Mouse (Mus musculus) lung, adult 2 months (tissue): ENCODE data around the gene Ptbp1.

Experiments used
- CTCF ChIP-seq: fragments of 200-500 bp; IDR thresholded peaks from 2 replicates; pipeline ENCODE4 v1.5.1; 2011; ENCODE audit warnings: mild to moderate bottlenecking, low read length, control low read depth; ENCODE audit not compliant: insufficient read depth
- POLR2A ChIP-seq: fragments of 200-500 bp; IDR thresholded peaks from 2 replicates; pipeline ENCODE4 v1.6.1; 2011; ENCODE audit warnings: low read depth, mild to moderate bottlenecking, control low read depth, low read length, borderline replicate concordance; ENCODE audit errors: extremely low read depth

- no peak for TF ChIP-seq POLR2A
- no peak for TF ChIP-seq CTCF
Observed at GRCm38 (mm10) chr10:79871845-79872244, 17.6 kb downstream of the Ptbp1 start.
